Mouse (Mus musculus): ENCODE data around the gene Cacna2d3. TPM values are rescaled to one million over a fixed set of nuclear protein-coding genes. Genes with fewer than 3 reads are reported as not detected.

Cacna2d3 gene
- 0.03 and 0.07 TPM in 2 replicates for polyA plus RNA-seq (2015; fragmentation: Nextera tagmentation; extraction: Ambion mirVana)

GRCm38 (mm10) chr14:29721488-29722385, at the start of gene Cacna2d3:
Gene Cacna2d3, minus strand, starts transcription at chr14:29721864.
- H3K9ac ChIP-seq: no peak within 1 kb of the TSS
- WGBS (ENCODE audit: insufficient replicate concordance): 2% methylated on average over 94 of the region's 109 CpGs
- H3K4me2 ChIP-seq: peak within 1 kb of the TSS; percentile 61
- no peaks in the 10 kb centered on the region for H3K36me3 ChIP-seq (replicated peaks)
- H3K27ac ChIP-seq (replicated peaks): no peak within 1 kb of the TSS
- ATAC-seq (ENCODE audit: insufficient read depth): no peak
- peaks cover 82% of the 10 kb centered on the region for H3K27me3 ChIP-seq
- no peaks in the 10 kb centered on the region for H3K9me3 ChIP-seq (replicated peaks)
- peak within 1 kb of the TSS; percentile 31 for H3K4me3 ChIP-seq (replicated peaks)
- H3K4me1 ChIP-seq (replicated peaks): 0 out of 2 replicates have a peak, but pooled peaks cover 7% of the 10 kb centered on the region

DNA sequence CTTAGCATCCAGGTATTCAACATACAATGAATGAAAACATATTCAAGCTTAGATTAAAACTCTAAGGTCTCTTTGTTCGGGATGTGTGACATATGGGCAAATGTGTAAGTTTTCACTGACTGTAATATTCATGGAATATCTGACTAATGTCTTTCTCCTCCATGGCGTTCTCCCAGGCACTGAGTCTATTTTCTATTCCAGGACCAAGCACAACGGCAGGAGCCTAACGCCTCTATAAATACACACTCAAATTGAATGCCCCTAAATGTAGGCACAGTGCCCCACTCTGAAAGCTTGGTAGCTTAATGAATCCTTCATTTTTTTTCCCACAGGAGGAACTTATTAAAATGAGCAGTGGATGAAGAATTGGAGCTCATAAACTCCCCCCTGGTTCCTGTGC, 47.8 kb upstream of the Cacna2d3 start:
- no peak for ATAC-seq (ENCODE audit: insufficient read depth)
- H3K27ac ChIP-seq (replicated peaks): no peak overlapping the region
- WGBS (ENCODE audit: insufficient replicate concordance): 67% methylated on average over 4 of the region's 4 CpGs

DNA sequence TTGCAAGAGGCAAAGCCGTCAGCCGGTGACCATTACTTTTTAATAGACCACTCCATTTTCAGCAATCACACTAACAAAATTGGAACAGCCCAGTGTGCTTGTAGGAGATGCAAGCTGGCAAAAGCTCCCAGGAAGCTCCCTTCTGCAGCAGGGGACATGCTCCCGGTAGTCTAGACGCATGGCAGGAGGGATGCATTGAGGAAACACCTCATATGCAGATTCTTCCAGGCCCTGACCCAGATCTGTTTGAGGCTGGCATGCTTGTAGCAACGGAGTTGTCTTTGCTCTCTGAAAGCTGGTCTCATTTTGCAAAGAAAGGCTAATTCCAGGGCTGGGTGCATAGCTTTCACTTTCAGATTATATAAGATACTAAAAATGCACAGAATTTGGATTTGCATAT, 31.2 kb upstream of the Cacna2d3 start:
- WGBS (ENCODE audit: insufficient replicate concordance): 74% methylated on average over 5 of the region's 5 CpGs
- ATAC-seq (ENCODE audit: insufficient read depth): no peak
- no peaks in the 10 kb centered on the region for H3K9me3 ChIP-seq (replicated peaks)
- no peak overlapping the region for H3K27ac ChIP-seq (replicated peaks)
- no peaks in the 10 kb centered on the region for H3K27me3 ChIP-seq
- no peaks in the 10 kb centered on the region for H3K4me1 ChIP-seq (replicated peaks)
- no peak overlapping the region for H3K9ac ChIP-seq
- no peaks in the 10 kb centered on the region for H3K36me3 ChIP-seq (replicated peaks)
- H3K4me2 ChIP-seq: no peak overlapping the region
- no peak overlapping the region for H3K4me3 ChIP-seq (replicated peaks)

More for the DNA sequence above, 47.8 kb upstream of the Cacna2d3 start:
- no peaks in the 10 kb centered on the region for H3K4me1 ChIP-seq (replicated peaks)
- no peaks in the 10 kb centered on the region for H3K27me3 ChIP-seq
- no peaks in the 10 kb centered on the region for H3K9me3 ChIP-seq (replicated peaks)
- no peaks in the 10 kb centered on the region for H3K36me3 ChIP-seq (replicated peaks)
- no peak overlapping the region for H3K4me2 ChIP-seq
- no peak overlapping the region for H3K9ac ChIP-seq
- no peak overlapping the region for H3K4me3 ChIP-seq (replicated peaks)

GRCm38 (mm10) chr14:29738751-29739150, 17.1 kb upstream of the Cacna2d3 start:
- Histone ChIP-seq H3K4me2 (no peak overlapping the region), H3K36me3 (replicated peaks) (no peaks in the 10 kb centered on the region), H3K4me3 (replicated peaks) (no peak overlapping the region), H3K27me3 (no peaks in the 10 kb centered on the region), H3K27ac (replicated peaks) (no peak overlapping the region), H3K4me1 (replicated peaks) (no peaks in the 10 kb centered on the region), H3K9ac (no peak overlapping the region), H3K9me3 (replicated peaks) (no peaks in the 10 kb centered on the region)
- 48% methylated on average over 2 of the region's 2 CpGs for WGBS (ENCODE audit: insufficient replicate concordance)
- ATAC-seq (ENCODE audit: insufficient read depth): no peak

GRCm38 (mm10) chr14:29730256-29730655, 8.6 kb upstream of the Cacna2d3 start:
- no peak for ATAC-seq (ENCODE audit: insufficient read depth)
- Histone ChIP-seq H3K36me3 (replicated peaks) (no peaks in the 10 kb centered on the region), H3K9me3 (replicated peaks) (no peaks in the 10 kb centered on the region), H3K4me3 (replicated peaks) (no peak overlapping the region), H3K9ac (no peak overlapping the region), H3K27me3 (peaks cover 15% of the 10 kb centered on the region), H3K4me1 (replicated peaks) (no peaks in the 10 kb centered on the region), H3K27ac (replicated peaks) (no peak overlapping the region), H3K4me2 (no peak overlapping the region)
- WGBS (ENCODE audit: insufficient replicate concordance): 31% methylated on average over 4 of the region's 4 CpGs

DNA sequence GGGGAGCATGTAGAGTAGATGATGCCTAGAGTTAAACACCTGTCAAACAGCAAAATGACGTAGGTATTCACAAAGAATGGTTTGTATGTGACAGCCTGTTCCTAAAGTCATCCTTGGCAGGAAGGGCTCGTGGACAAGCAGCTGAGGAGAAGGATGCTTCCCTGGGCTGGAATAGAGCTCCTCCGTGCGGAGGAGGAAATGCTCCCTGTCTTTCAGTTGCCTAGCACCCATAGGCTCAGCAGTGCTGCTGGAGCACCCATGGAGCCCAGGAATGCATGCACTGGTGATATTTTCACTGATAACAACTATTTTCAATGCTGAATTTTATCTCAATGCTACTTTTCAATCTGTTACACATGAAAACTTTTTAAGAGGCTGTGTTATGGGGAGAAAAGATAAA, 7.3 kb upstream of the Cacna2d3 start:
- H3K27ac ChIP-seq (replicated peaks): no peak overlapping the region
- no peak overlapping the region for H3K4me3 ChIP-seq (replicated peaks)
- H3K9me3 ChIP-seq (replicated peaks): no peaks in the 10 kb centered on the region
- H3K36me3 ChIP-seq (replicated peaks): no peaks in the 10 kb centered on the region
- H3K4me1 ChIP-seq (replicated peaks): no peaks in the 10 kb centered on the region
- 61% methylated on average over 4 of the region's 4 CpGs for WGBS (ENCODE audit: insufficient replicate concordance)
- no peak overlapping the region for H3K4me2 ChIP-seq
- H3K9ac ChIP-seq: no peak overlapping the region
- peaks cover 22% of the 10 kb centered on the region for H3K27me3 ChIP-seq
- no peak for ATAC-seq (ENCODE audit: insufficient read depth)

DNA sequence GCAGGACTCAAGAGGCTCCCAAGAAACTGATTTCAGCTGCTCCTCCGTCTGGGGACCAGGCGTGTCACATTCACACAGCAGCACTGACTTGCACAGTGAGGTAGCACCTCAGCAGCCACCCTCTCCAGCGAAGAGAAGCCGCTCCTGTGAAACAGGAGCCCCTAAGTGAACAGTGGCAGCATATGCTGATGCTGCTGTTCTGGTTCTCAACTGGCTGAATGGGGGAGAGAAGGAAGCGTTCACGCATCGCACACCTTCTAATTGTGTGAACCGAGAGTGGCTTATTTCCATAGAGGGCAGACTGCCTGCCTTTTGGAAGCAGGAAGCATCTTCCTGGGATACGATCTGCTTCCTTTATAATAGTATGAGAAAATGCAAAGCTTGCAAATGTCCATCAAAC, 5.9 kb upstream of the Cacna2d3 start:
- H3K27me3 ChIP-seq: peaks cover 36% of the 10 kb centered on the region
- no peak overlapping the region for H3K4me2 ChIP-seq

DNA sequence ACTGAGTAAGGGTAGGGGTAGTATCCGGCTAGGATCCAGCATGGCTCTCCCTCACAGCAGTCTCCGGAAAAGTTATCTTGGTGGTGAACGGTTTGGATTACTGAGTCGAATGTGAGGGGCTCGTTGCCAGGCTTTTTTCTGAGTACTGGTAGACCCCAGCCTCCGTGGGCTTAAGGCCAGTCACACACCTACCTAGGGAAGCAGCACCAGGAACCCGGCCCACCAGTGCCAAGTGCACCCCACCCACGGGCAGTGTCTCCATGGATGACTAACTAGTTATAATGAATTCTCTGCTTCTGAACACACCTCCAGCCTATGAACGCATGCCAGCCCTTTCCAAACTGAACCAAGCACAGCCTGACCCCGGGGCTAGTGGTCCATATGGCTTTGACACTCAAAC, 1.6 kb upstream of the Cacna2d3 start:
- H3K4me2 ChIP-seq: no peak overlapping the region
- H3K4me3 ChIP-seq (replicated peaks): no peak overlapping the region
- H3K27me3 ChIP-seq: peaks cover 79% of the 10 kb centered on the region
- WGBS (ENCODE audit: insufficient replicate concordance): 10% methylated on average over 10 of the region's 10 CpGs
- H3K9me3 ChIP-seq (replicated peaks): no peaks in the 10 kb centered on the region
- no peak for ATAC-seq (ENCODE audit: insufficient read depth)
- no peak overlapping the region for H3K27ac ChIP-seq (replicated peaks)
- 0 out of 2 replicates have a peak, but pooled peaks cover 7% of the 10 kb centered on the region for H3K4me1 ChIP-seq (replicated peaks)
- H3K36me3 ChIP-seq (replicated peaks): no peaks in the 10 kb centered on the region
- H3K9ac ChIP-seq: no peak overlapping the region

More for the DNA sequence above, 5.9 kb upstream of the Cacna2d3 start:
- WGBS (ENCODE audit: insufficient replicate concordance): 68% methylated on average over 9 of the region's 9 CpGs
- H3K36me3 ChIP-seq (replicated peaks): no peaks in the 10 kb centered on the region
- H3K27ac ChIP-seq (replicated peaks): no peak overlapping the region
- no peak overlapping the region for H3K4me3 ChIP-seq (replicated peaks)
- no peak for ATAC-seq (ENCODE audit: insufficient read depth)
- H3K9me3 ChIP-seq (replicated peaks): no peaks in the 10 kb centered on the region
- H3K4me1 ChIP-seq (replicated peaks): 0 out of 2 replicates have a peak, but pooled peaks cover 1% of the 10 kb centered on the region
- H3K9ac ChIP-seq: no peak overlapping the region

- ATAC-seq (ENCODE audit: insufficient read depth): no peak
- Histone ChIP-seq H3K9ac (no peak overlapping the region), H3K27me3 (peaks cover 83% of the 10 kb centered on the region), H3K27ac (replicated peaks) (no peak overlapping the region), H3K9me3 (replicated peaks) (no peaks in the 10 kb centered on the region), H3K4me2 (peak overlapping the region; percentile 61), H3K4me1 (replicated peaks) (0 out of 2 replicates have a peak, but pooled peaks cover 7% of the 10 kb centered on the region), H3K4me3 (replicated peaks) (peak overlapping the region; percentile 31), H3K36me3 (replicated peaks) (no peaks in the 10 kb centered on the region)
- WGBS (ENCODE audit: insufficient replicate concordance): under 1% methylated on average over 76 of the region's 76 CpGs
Measured at GRCm38 (mm10) chr14:29722386-29723221, 940 bp upstream of the Cacna2d3 start.

DNA sequence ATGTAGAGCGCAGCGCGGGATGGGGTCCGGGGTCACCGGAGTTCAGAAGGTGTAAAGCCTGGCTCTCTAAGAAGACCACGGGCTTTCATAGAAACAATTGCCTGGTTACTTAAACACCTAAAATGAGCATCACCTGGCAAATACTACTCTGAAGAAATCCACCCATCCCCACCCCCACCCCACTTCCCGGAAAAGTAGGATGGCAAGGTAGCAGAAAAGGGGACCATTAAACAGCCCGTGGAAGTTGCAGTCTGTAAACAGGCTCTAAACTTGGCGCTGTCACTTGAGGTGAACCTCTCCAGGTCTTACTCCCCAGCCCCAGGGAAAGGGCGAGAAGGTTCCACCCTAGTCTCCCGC, 555 bp downstream of the Cacna2d3 start:
- Histone ChIP-seq H3K4me1 (replicated peaks) (0 out of 2 replicates have a peak, but pooled peaks cover 7% of the 10 kb centered on the region), H3K4me2 (peak overlapping the region; percentile 61), H3K27ac (replicated peaks) (no peak overlapping the region), H3K27me3 (peaks cover 79% of the 10 kb centered on the region), H3K9me3 (replicated peaks) (no peaks in the 10 kb centered on the region), H3K4me3 (replicated peaks) (peak overlapping the region; percentile 31), H3K36me3 (replicated peaks) (no peaks in the 10 kb centered on the region), H3K9ac (no peak overlapping the region)
- WGBS (ENCODE audit: insufficient replicate concordance): 5% methylated on average over 11 of the region's 11 CpGs
- no peak for ATAC-seq (ENCODE audit: insufficient read depth)

DNA sequence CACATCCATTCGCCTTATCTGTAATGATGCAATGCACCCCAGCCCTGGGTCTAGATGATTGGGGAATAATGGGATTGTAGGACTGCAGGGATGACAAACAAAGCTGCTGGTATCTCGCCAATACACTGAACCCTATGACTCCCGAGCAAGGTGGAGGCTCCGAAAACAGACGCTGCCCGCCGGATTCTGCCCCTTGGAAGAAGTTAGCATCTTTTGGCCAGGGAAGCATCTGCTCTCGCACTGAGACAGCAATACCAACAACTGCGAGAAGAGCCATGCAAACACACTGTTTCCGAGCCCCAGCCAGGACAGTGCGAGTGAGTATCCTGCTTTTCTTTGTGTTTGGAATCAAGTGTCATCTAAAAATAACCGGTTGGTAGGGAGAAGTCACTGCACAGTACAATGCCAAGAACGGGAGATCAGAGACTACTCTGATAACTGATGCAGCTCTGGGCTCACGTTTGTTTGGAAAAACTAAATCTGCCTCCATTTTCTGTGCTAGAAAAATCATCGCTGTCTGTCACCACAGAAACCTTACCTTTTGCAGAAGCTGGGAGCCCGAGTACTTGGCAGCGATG, 1.2 kb downstream of the Cacna2d3 start:
- ATAC-seq (ENCODE audit: insufficient read depth): no peak
- H3K4me2 ChIP-seq: no peak overlapping the region
- H3K36me3 ChIP-seq (replicated peaks): no peaks in the 10 kb centered on the region
- peaks cover 74% of the 10 kb centered on the region for H3K27me3 ChIP-seq
- no peak overlapping the region for H3K4me3 ChIP-seq (replicated peaks)
- no peak overlapping the region for H3K27ac ChIP-seq (replicated peaks)
- no peaks in the 10 kb centered on the region for H3K9me3 ChIP-seq (replicated peaks)
- 0 out of 2 replicates have a peak, but pooled peaks cover 7% of the 10 kb centered on the region for H3K4me1 ChIP-seq (replicated peaks)
- H3K9ac ChIP-seq: no peak overlapping the region
- 3% methylated on average over 17 of the region's 17 CpGs for WGBS (ENCODE audit: insufficient replicate concordance)

Data from liver, embryonic 15.5 days (tissue).